Mouse (Mus musculus) activated CD4-positive, CD25-positive, alpha-beta regulatory T cell, adult 4 months (primary cell): ENCODE results near the gene Nap1l4. TPM values are rescaled to one million over a fixed set of nuclear protein-coding genes. Genes with fewer than 3 reads are reported as not detected.

Source experiments
- ATAC-seq: one replicate; pipeline ENCODE4 v1.8.0; 2017
- polyA plus RNA-seq, 2 experiments: library from polyadenylated mRNA; unstranded; fragments of 100-300 nt; shearing (Covaris generic); gene quantifications; one replicate each; pipeline ENCODE4 v1.2.1; 2017

The Nap1l4 gene
- polyA plus RNA-seq, 2 experiments from 2014 or later = 246 to 261 TPM

- no peak for ATAC-seq
These were observed 35.0 kb downstream of the Nap1l4 start for GRCm38 (mm10) chr7:143513763-143514415.

- ATAC-seq = no peak
These were observed 37.6 kb downstream of the Nap1l4 start for GRCm38 (mm10) chr7:143511335-143511712.

DNA sequence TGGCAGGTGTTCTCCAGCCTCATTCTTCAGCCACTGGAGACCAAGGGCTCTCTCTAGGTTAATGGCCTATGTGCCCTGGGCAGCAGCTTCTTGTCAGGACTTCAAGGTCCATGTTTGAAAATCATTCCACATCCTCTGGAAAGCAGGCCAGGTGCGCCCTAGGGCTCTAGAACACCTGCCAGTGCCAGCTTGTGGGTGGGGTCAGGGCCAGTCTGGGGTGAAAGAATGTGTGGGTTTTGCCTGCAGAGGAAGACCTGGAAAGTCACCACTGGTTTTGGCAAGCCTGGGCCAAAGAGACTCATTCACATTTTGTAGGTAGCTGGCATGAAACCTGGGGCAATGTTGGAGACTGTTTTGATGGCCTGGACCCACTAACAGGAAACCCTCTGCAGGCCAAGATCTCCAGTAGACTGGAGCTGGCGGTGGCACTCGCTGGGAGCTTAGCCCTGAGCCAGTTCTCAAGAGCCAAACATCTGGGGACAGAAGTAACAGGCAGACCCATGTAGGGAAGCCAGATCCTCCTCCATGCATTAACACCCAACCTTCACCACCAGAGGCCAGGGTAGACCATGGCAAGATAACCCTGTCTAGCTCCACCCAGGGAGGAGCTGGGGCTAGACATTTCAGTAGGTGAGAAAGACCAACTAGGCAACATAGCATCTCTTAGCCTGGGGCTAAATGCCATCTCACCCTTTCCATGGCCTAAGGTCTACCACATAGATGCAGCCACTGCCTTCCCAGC lies 38.1 kb downstream of the Nap1l4 start:
- no peak for ATAC-seq

DNA sequence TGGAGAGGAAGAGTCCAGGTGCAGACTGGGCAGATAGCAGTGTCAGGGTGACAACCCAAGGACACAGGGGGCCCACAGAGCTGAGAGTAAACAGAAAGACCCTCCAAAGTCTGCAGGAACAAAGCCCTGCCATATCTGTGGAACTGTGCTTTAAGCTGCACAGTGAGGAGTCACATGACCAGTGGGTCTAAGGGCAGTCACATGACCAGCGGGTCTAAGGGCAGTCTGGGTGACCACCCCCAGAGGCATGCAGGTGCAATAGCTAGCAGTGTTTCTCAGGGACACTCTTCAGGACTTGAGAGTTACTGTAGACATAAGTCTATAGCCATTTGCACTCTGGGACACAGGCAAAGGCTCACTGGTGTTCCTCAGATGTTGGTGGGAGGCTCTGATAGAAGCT lies 39.3 kb downstream of the Nap1l4 start:
- no peak for ATAC-seq

DNA sequence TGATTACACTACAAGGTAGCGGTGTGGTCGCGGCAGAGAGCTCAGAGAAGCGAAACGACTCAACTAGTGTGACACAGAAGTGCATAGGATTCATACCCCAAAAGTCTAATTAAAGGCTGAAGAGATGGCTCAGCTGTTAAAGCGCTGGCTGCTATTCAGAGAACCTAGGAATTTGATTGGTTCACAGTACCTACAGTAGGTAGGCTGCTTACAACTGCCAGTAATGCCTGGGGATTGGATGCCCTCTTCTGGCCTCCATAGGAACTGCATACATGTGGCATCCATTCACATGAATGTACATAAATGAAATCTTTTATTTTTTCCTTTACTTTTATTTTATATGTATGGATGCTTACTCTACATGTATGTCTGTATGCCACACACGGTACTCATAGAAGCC lies 42.2 kb downstream of the Nap1l4 start:
- peak; percentile 57 for ATAC-seq

DNA sequence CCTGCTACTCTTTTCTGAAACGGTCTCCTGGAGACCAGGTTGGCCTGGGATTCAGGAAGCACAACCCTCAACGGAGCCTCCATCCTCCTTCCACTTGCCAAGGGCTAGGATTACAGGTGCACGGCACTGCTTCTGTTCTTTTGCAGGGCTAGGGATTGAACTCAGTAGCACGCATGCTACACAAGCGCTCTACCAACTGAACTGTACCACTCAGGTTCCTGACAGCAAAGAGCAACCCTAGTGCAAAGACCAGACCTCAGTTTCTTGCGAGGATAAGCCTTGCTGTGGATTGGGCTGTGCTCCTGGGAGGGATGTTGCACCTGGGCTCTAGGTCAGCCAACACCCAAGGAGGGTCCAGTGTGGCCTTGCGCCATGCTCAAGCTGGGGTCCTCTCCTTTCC lies 42.6 kb downstream of the Nap1l4 start:
- ATAC-seq = no peak

DNA sequence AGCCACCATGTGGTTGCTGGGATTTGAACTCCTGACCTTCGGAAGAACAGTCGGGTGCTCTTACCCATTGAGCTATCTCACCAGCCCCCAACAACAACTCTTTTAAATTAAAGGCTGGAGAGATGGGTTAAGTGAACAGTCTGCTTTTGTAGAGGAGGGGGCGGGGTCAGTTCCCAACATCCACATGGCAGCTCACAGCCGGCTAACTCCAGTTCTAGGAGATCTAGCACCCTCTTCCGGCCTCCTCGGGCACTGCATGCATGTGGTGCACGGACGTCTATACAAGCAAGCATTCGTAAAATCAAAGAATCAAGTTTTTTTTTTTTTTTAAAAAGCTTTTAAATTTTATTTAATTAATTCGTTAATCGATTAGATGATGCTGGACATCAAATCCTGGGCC lies 43.1 kb downstream of the Nap1l4 start:
- ATAC-seq = no peak

GRCm38 (mm10) chr7:143505411-143505810 lies 43.5 kb downstream of the Nap1l4 start:
- no peak for ATAC-seq

DNA sequence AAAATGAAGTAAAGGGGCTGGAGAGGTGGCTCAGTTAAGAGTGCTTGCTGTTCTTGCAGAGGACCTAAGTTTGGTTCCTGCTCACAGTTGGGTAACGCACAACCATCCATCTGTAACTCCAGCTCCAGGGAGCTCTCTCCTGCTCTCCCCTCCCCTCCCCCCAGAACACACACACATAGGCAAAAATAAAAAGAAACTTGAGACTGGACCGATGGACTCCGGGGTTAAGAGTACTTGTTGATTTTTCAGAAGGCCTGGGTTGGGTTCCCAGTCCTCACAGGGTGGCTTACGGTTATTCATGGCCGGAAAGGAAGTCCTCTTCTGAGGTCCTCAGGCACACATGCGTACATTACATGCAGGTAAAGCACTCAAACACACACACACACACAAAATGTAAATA lies 45.0 kb downstream of the Nap1l4 start:
- ATAC-seq = no peak

GRCm38 (mm10) chr7:143502418-143503200 lies 46.3 kb downstream of the Nap1l4 start, which contains the start of gene Phlda2:
Gene Phlda2, minus strand, starts transcription at chr7:143503150.
- ATAC-seq = no peak

- ATAC-seq = peak; percentile 70
These were observed 47.1 kb downstream of the Nap1l4 start for GRCm38 (mm10) chr7:143501643-143502417.

DNA sequence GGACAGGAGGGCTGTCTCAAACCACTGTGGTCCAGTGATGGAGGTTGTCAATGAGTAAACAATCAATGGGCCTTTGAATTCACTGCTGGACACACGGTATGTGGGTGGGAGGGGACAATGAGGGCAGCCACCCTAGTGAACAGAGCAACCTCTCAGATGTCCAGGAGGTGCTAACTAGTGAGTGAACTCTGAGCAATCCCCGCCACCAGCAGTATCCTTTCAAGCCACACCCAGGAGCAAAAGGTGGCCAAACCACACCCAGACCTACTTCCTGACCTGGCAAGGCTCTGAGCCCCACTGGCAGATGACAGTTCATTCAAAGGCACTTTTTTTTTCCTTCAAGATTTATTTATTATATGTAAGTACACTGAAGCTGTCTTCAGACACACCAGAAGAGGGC lies 48.0 kb downstream of the Nap1l4 start:
- ATAC-seq = no peak

DNA sequence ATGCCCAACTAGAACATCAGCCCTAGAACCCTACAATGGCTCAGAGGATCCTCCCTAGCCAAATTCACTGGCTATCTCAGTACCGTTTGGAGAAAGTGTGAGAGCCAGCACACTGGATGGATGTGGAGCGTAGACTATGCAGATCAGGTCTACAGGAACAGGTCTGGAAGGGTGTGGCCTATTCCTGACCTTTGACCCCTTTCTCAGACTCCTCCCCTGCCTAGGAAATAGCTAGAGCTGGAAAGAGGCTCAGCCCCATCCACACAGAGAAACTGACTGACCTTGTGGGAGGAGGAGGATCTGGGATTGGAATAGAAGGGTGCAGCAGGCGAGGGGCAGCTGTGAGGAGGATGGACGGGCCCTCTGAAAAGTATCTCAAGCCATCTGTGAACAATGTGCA lies 50.3 kb downstream of the Nap1l4 start:
- ATAC-seq = no peak

DNA sequence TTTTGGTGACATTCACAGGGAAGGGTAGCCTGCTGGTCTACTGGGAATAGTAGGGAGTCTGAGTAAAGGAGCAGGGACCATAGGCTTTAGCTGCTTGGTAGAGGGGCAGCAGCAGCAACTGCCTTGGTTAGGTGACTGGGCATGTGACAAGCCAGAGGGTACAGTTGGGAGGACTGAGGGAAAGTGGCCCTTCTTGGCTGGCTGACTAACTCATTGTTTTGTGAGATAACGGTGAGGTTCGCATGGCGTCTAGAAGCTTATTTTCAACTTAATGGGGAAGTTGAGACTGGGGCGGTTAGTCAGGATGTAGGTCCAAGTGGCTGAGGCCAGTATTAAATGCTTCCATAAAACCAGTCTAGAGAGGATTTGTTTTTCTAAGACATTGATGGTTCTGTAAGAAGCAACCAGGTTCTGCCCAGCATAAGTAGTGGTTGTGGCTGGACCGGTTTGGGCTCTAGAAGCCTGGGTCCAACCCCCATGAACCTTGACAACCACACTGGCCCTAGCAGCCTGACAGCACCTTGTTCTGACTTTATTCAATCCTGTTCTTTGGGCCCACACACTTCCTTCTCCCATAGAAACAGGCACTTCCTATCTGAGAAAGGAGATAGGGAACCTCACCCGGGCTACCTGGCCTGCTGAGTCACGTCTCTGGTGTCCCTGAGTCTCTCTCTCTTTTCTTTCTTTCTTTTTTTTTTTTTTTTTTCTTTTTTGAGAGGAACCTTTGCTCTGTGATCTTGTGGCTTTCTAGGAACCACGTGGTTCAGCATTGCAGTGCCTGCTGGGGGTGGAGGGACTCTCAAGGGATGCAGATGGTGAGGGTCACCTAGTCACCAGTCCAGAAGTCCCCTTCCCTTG lies 53.6 kb downstream of the Nap1l4 start:
- no peak for ATAC-seq

DNA sequence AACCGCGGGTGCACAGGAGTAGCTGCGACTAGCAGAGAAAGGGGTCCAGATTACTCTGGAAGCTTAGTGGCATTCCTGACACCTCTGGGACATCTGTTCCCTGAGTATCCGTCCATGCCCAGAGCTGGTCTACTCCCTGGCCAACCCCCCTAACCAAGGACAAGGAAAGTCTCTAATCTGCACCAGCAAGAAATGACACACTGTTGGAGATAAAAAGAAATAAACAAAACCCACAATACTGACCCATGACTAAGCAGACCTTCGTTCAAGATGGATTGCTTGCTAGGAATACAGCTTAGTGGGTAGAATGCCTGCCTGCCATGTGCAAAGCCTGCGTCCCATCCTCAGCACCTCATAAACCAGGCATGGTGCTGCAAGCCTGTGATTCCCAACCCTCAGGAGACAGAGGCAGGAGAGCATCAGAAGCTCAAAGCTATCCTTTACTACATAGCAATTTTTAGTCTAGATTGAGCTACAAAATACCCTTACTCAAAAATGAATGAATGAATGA lies 55.2 kb downstream of the Nap1l4 start:
- no peak for ATAC-seq

DNA sequence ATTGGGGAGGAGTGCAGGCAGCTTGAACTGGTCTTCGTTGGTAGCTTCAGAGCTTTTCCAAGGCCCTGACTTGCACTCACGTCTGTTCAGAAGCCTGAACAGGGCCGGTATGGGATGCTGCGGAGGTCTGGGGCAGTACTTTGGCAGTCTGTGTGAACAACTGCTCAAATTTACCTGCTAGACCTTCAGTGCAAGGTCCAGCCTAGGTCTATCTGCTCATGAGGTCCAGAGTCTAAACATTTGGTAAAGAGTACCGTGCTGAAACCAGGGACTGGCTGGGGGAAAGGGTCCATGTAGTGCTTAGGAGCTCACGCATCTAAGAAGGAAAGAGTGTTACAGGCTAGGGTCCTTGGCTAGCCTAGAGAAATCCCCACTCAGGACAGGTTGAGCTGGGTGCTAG lies 59.2 kb downstream of the Nap1l4 start:
- ATAC-seq = no peak

DNA sequence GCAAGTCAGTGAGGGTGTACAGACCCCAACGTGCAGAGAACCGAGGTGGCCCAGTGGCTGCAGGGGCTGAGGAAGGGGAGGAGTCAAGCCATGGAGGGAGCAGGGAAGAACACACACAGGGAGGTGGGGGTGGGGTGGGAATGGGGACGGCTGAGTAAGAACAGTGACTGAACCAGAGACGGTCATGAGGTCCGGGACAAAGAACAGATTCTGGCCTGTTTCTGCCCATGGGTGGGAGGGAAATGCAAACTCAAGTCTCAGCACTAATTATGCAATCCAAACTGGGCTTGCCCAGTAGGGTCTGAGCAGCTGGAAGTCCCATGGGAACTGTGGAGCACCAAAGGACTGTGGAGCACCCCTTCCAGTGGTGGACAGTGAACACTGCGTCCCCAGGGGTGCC lies 66.4 kb downstream of the Nap1l4 start:
- ATAC-seq = no peak

GRCm38 (mm10) chr7:143481806-143482387 lies 67.0 kb downstream of the Nap1l4 start:
- no peak for ATAC-seq

DNA sequence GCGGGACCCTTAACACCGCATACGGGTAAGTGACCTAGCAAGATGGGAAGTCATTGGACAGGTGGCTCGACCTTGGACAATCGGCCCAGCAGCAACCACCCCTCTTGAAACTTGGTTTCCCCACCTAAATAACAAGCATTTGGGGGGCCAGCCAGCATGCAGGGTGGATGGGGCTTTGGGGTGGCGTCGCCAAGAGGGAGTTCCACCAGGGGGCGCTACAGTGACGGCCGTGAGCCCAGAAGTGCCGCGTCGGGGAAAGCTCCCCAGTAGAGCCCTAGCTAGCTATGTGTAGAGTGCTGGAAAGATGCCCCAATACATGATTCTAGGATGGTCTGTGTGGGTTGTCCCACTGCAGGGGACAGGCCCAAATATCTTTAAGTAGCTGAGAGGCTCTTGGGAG lies 68.4 kb downstream of the Nap1l4 start:
- ATAC-seq = no peak

- ATAC-seq = no peak
These were observed 71.1 kb downstream of the Nap1l4 start for GRCm38 (mm10) chr7:143477800-143478199.

- no peak for ATAC-seq
These were observed 72.1 kb downstream of the Nap1l4 start for GRCm38 (mm10) chr7:143476702-143477335.
